Mouse (Mus musculus) liver, postnatal 0 days (tissue): Measurements from ENCODE around the gene Pigm. TPM values are rescaled to one million over a fixed set of nuclear protein-coding genes. Genes with fewer than 3 reads are reported as not detected.

Source experiments
- ATAC-seq: fragments of 200-750 bp; cut with Nextera tagmentation; 2 replicates; pipeline ENCODE4 v1.8.0; 2017; ENCODE audit warnings: mild to moderate bottlenecking, moderate library complexity
- DNase-seq: peaks from one replicate; pipeline ENCODE4 v3.0.0-alpha.2; 2016
- H3K27ac ChIP-seq: fragments of 300-500 bp; sonication (generic); 2 replicates; pipeline ENCODE4 v1.5.1; 2014; ENCODE audit warnings: antibody characterized with exemption, moderate library complexity, mild to moderate bottlenecking, low read depth
- H3K27me3 ChIP-seq: fragments of 300-500 bp; sonication (generic); 2 replicates; pipeline ENCODE4 v1.6.1; 2014; ENCODE audit warnings: low read length, control low read depth, mixed read lengths; ENCODE audit not compliant: insufficient read depth
- H3K36me3 ChIP-seq: fragments of 300-500 bp; sonication (generic); replicated peaks from 2 replicates; pipeline ENCODE4 v1.6.1; 2014; ENCODE audit warnings: mild to moderate bottlenecking, control low read depth, low read length, moderate library complexity, mixed read lengths; ENCODE audit not compliant: insufficient read depth
- H3K4me1 ChIP-seq: fragments of 300-500 bp; sonication (generic); 2 replicates; pipeline ENCODE4 v1.6.1; 2014; ENCODE audit warnings: antibody characterized with exemption, mild to moderate bottlenecking, control low read depth; ENCODE audit not compliant: insufficient read depth
- H3K4me2 ChIP-seq: fragments of 300-500 bp; sonication (generic); 2 replicates; pipeline ENCODE4 v1.6.1; 2014; ENCODE audit warnings: low read depth, mild to moderate bottlenecking, low read length, moderate library complexity, mixed read lengths
- H3K4me3 ChIP-seq: fragments of 300-500 bp; sonication (generic); 2 replicates; pipeline ENCODE4 v1.5.1; 2014; ENCODE audit warnings: low read depth, low read length
- H3K9ac ChIP-seq: fragments of 300-500 bp; sonication (generic); replicated peaks from 2 replicates; pipeline ENCODE4 v1.6.1; 2014; ENCODE audit warnings: mild to moderate bottlenecking, moderate library complexity
- H3K9me3 ChIP-seq: fragments of 300-500 bp; sonication (generic); 2 replicates; pipeline ENCODE4 v1.6.1; 2016; ENCODE audit warnings: mild to moderate bottlenecking, control low read depth, low read length, mixed read lengths
- CTCF ChIP-seq: sonication (generic); IDR thresholded peaks from 2 replicates; pipeline ENCODE4 v1.5.1; 2016; ENCODE audit warnings: antibody characterized with exemption, low read depth
- EP300 ChIP-seq: IDR thresholded peaks from 2 replicates; pipeline ENCODE4 v1.6.1; 2016; ENCODE audit warnings: antibody characterized with exemption, low read depth, mild to moderate bottlenecking
- WGBS: fragments of 180-500 bp; shearing (Covaris S2); extraction: QIAGEN DNeasy Blood & Tissue Kit; methylation state at CpG from one replicate; pipeline ENCODE4 v1.1.7; 2014; ENCODE audit not compliant: insufficient replicate concordance; 5-methylcytosine and 5-hydroxymethylcytosine counted together
- polyA plus RNA-seq: library from polyadenylated mRNA; unstranded; fragments of >200 nt; fragmentation: Nextera tagmentation; extraction: Ambion mirVana; gene quantifications from 2 replicates; pipeline ENCODE4 v1.2.1, GENCODE M21; 2015

The Pigm gene
- polyA plus RNA-seq, 1 experiment from 2014 or later = 1.8 TPM

- DNase-seq (no peak), ATAC-seq (no peak)
- Histone ChIP-seq H3K27me3 (peaks cover 54% of the 10 kb centered on the region), H3K4me1 (peaks cover 8% of the 10 kb centered on the region; the same call in 1 of the 2 replicates), H3K4me3 (no peak overlapping the region), H3K9me3 (no peaks in the 10 kb centered on the region), H3K9ac (no peak overlapping the region), H3K36me3 (no peaks in the 10 kb centered on the region), H3K27ac (no peak overlapping the region), H3K4me2 (no peak overlapping the region)
- WGBS = 70% methylated on average over 6 of the region's 6 CpGs
- no peak for TF ChIP-seq CTCF
- no peak for TF ChIP-seq EP300
These were observed 46.7 kb upstream of the Pigm start for GRCm38 (mm10) chr1:172329616-172330015.

GRCm38 (mm10) chr1:172331422-172331947 is 44.9 kb upstream of the Pigm start:
- DNase-seq (no peak), ATAC-seq (no peak)
- no peaks in the 10 kb centered on the region for H3K9me3 ChIP-seq
- H3K27me3 ChIP-seq = peaks cover 43% of the 10 kb centered on the region
- no peak overlapping the region for H3K9ac ChIP-seq
- 55% methylated on average over 8 of the region's 8 CpGs for WGBS
- TF ChIP-seq EP300 (no peak), CTCF (no peak)
- no peak overlapping the region for H3K4me3 ChIP-seq
- H3K4me2 ChIP-seq = no peak overlapping the region
- no peak overlapping the region for H3K27ac ChIP-seq
- H3K36me3 ChIP-seq = no peaks in the 10 kb centered on the region
- peaks cover 2% of the 10 kb centered on the region; the same call in 1 of the 2 replicates for H3K4me1 ChIP-seq

- Histone ChIP-seq H3K36me3 (no peaks in the 10 kb centered on the region), H3K27me3 (peaks cover 33% of the 10 kb centered on the region), H3K9me3 (no peaks in the 10 kb centered on the region), H3K27ac (no peak overlapping the region), H3K4me1 (peaks cover 2% of the 10 kb centered on the region; the same call in 1 of the 2 replicates), H3K4me3 (no peak overlapping the region), H3K9ac (no peak overlapping the region), H3K4me2 (no peak overlapping the region)
- no peak for TF ChIP-seq CTCF
- no peak for TF ChIP-seq EP300
- WGBS = 74% methylated on average over 2 of the region's 2 CpGs
- ATAC-seq (no peak), DNase-seq (no peak)
These were observed 43.4 kb upstream of the Pigm start for GRCm38 (mm10) chr1:172332925-172333324.

GRCm38 (mm10) chr1:172333512-172333911 is 42.8 kb upstream of the Pigm start:
- peaks cover 2% of the 10 kb centered on the region; the same call in 1 of the 2 replicates for H3K4me1 ChIP-seq
- H3K4me2 ChIP-seq = no peak overlapping the region
- ATAC-seq (no peak), DNase-seq (no peak)
- TF ChIP-seq EP300 (no peak), CTCF (peak; percentile 34; the same call in 1 of the 2 replicates)
- no peak overlapping the region for H3K4me3 ChIP-seq
- peaks cover 34% of the 10 kb centered on the region for H3K27me3 ChIP-seq
- 25% methylated on average over 3 of the region's 3 CpGs for WGBS
- H3K9ac ChIP-seq = no peak overlapping the region
- no peaks in the 10 kb centered on the region for H3K36me3 ChIP-seq
- no peaks in the 10 kb centered on the region for H3K9me3 ChIP-seq
- H3K27ac ChIP-seq = no peak overlapping the region

GRCm38 (mm10) chr1:172335804-172336203 is 40.5 kb upstream of the Pigm start:
- WGBS = 38% methylated on average over 15 of the region's 15 CpGs
- no peak for ATAC-seq

GRCm38 (mm10) chr1:172337411-172338185 is 38.7 kb upstream of the Pigm start:
- Histone ChIP-seq H3K27ac (no peak overlapping the region), H3K36me3 (no peaks in the 10 kb centered on the region), H3K9me3 (no peaks in the 10 kb centered on the region), H3K9ac (no peak overlapping the region), H3K4me1 (peaks cover 13% of the 10 kb centered on the region), H3K4me3 (no peak overlapping the region), H3K4me2 (no peak overlapping the region), H3K27me3 (peaks cover 46% of the 10 kb centered on the region)
- no peak for ATAC-seq
- WGBS = 50% methylated on average over 2 of the region's 2 CpGs
- TF ChIP-seq CTCF (no peak), EP300 (no peak)
- DNase-seq = no peak

More at GRCm38 (mm10) chr1:172335804-172336203, 40.5 kb upstream of the Pigm start:
- no peak overlapping the region for H3K4me3 ChIP-seq
- H3K4me1 ChIP-seq = peaks cover 7% of the 10 kb centered on the region
- no peak overlapping the region for H3K9ac ChIP-seq
- no peaks in the 10 kb centered on the region for H3K9me3 ChIP-seq
- TF ChIP-seq EP300 = no peak
- TF ChIP-seq CTCF = no peak
- no peaks in the 10 kb centered on the region for H3K36me3 ChIP-seq
- H3K27ac ChIP-seq = no peak overlapping the region
- no peak overlapping the region for H3K4me2 ChIP-seq
- H3K27me3 ChIP-seq = peaks cover 33% of the 10 kb centered on the region
- DNase-seq = no peak
